Mouse (Mus musculus): ENCODE measurements at regions not wholly inside any gene's neighbourhood (a gene's known extent, or its start where the extent isn't known, plus 50 kb on each side); places are given as distances from the start of the nearest gene placed in this dataset.

- peak in 1 of 2 experiments; percentile 9 for DNase-seq (ENCODE audit: low spot score in 2 of 2)
These were observed 1140.0 kb downstream of the Dpp10 start for GRCm38 (mm10) chr1:122905331-122905730.

- no peak for DNase-seq (ENCODE audit: low spot score in 2 of 2)
These were observed 1156.3 kb downstream of the Dpp10 start for GRCm38 (mm10) chr1:122889100-122889499.

DNA sequence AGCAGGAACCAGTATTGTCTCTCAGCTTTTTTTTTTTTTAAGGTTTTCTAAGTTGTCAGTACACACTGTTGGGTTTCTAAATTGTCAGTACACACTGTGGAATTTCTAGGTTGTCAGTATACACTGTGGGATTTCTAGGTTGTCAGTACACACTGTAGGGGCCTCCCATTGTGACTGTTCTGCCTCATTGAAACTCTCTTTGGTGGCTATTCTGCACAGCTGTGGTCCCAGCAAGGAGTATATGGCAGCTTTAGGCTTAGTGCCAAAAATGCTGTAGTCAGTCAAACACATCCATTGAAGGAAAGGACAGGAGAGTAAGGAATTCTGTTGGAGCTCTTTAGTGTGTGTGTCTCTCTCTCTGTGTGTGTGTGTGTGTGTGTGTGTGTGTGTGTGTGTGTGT is 1186.4 kb downstream of the Dpp10 start:
- DNase-seq (ENCODE audit: low spot score in 2 of 2), result no peak

Measured in layer of hippocampus, postnatal 10 days (tissue).